Mouse (Mus musculus): ENCODE results near the gene Fat4. TPM values are rescaled to one million over a fixed set of nuclear protein-coding genes. Genes with fewer than 3 reads are reported as not detected.

The Fat4 gene
- total RNA-seq, 2 experiments from 2014 or later, result 13.0 to 13.2 TPM

- H3K4me3 ChIP-seq, result no peak overlapping the region
- H3K27ac ChIP-seq, result no peak overlapping the region
- intact Hi-C loops (cut with DNase I), result no loop called here
- no peak for TF ChIP-seq CTCF (IDR thresholded peaks at IDR 0.05)
- no peak for DNase-seq (ENCODE audit: extremely low spot score in 1 of 2, low spot score in 2 of 2)
Measured at GRCm38 (mm10) chr3:38939573-38939972, 52.8 kb downstream of the Fat4 start.

- no peak for TF ChIP-seq CTCF (IDR thresholded peaks at IDR 0.05)
- Histone ChIP-seq H3K27ac (no peak overlapping the region), H3K4me3 (no peak overlapping the region)
- DNase-seq (ENCODE audit: extremely low spot score in 1 of 2, low spot score in 2 of 2), result no peak
- intact Hi-C loops (cut with DNase I), result no loop called here
Measured at GRCm38 (mm10) chr3:38940327-38940726, 53.6 kb downstream of the Fat4 start.

GRCm38 (mm10) chr3:38945157-38945556 lies 58.4 kb downstream of the Fat4 start:
- H3K4me3 ChIP-seq, result no peak overlapping the region
- no peak overlapping the region for H3K27ac ChIP-seq
- TF ChIP-seq CTCF (IDR thresholded peaks at IDR 0.05), result no peak
- no peak for DNase-seq (ENCODE audit: extremely low spot score in 1 of 2, low spot score in 2 of 2)
- intact Hi-C loops (cut with DNase I), result no loop called here

GRCm38 (mm10) chr3:38947706-38948105 lies 61.0 kb downstream of the Fat4 start:
- Histone ChIP-seq H3K27ac (no peak overlapping the region), H3K4me3 (no peak overlapping the region)
- intact Hi-C loops (cut with DNase I), result no loop called here
- no peak for TF ChIP-seq CTCF (IDR thresholded peaks at IDR 0.05)
- no peak for DNase-seq (ENCODE audit: extremely low spot score in 1 of 2, low spot score in 2 of 2)

- no peak for DNase-seq (ENCODE audit: extremely low spot score in 1 of 2, low spot score in 2 of 2)
- TF ChIP-seq CTCF (IDR thresholded peaks at IDR 0.05), result no peak
- no peak overlapping the region for H3K4me3 ChIP-seq
- H3K27ac ChIP-seq, result no peak overlapping the region
- intact Hi-C loops (cut with DNase I), result no loop called here
Measured at GRCm38 (mm10) chr3:38952602-38953001, 65.9 kb downstream of the Fat4 start.

GRCm38 (mm10) chr3:38954196-38954595 lies 67.5 kb downstream of the Fat4 start:
- intact Hi-C loops (cut with DNase I), result no loop called here

GRCm38 (mm10) chr3:38956012-38956648 lies 69.4 kb downstream of the Fat4 start:
- Histone ChIP-seq H3K27ac (no peak overlapping the region), H3K4me3 (no peak overlapping the region)
- no peak for TF ChIP-seq CTCF (IDR thresholded peaks at IDR 0.05)
- no peak for DNase-seq (ENCODE audit: extremely low spot score in 1 of 2, low spot score in 2 of 2)
- intact Hi-C loops (cut with DNase I), result no loop called here

More at GRCm38 (mm10) chr3:38954196-38954595, 67.5 kb downstream of the Fat4 start:
- no peak overlapping the region for H3K4me3 ChIP-seq
- no peak for TF ChIP-seq CTCF (IDR thresholded peaks at IDR 0.05)
- DNase-seq (ENCODE audit: extremely low spot score in 1 of 2, low spot score in 2 of 2), result no peak
- no peak overlapping the region for H3K27ac ChIP-seq

GRCm38 (mm10) chr3:38957186-38957585 lies 70.4 kb downstream of the Fat4 start:
- no peak for TF ChIP-seq CTCF (IDR thresholded peaks at IDR 0.05)
- intact Hi-C loops (cut with DNase I), result no loop called here
- Histone ChIP-seq H3K27ac (no peak overlapping the region), H3K4me3 (no peak overlapping the region)
- DNase-seq (ENCODE audit: extremely low spot score in 1 of 2, low spot score in 2 of 2), result no peak

- intact Hi-C loops (cut with DNase I), result no loop called here
- Histone ChIP-seq H3K27ac (no peak overlapping the region), H3K4me3 (no peak overlapping the region)
- TF ChIP-seq CTCF (IDR thresholded peaks at IDR 0.05), result no peak
- no peak for DNase-seq (ENCODE audit: extremely low spot score in 1 of 2, low spot score in 2 of 2)
Measured at GRCm38 (mm10) chr3:38962328-38962727, 75.6 kb downstream of the Fat4 start.

- no peak overlapping the region for H3K4me3 ChIP-seq
- no peak overlapping the region for H3K27ac ChIP-seq
- DNase-seq (ENCODE audit: extremely low spot score in 1 of 2, low spot score in 2 of 2), result no peak
- TF ChIP-seq CTCF (IDR thresholded peaks at IDR 0.05), result no peak
- intact Hi-C loops (cut with DNase I), result no loop called here
Measured at GRCm38 (mm10) chr3:38967480-38967879, 80.7 kb downstream of the Fat4 start.

GRCm38 (mm10) chr3:38986379-38986778 lies 99.6 kb downstream of the Fat4 start:
- intact Hi-C loops (cut with DNase I), result loop anchor here (5.0 to 10.0 kb wide), 3 partner anchors 99 to 818 kb away; partner anchors contain the start of gene Fat4

GRCm38 (mm10) chr3:38989181-38989580 lies 102.4 kb downstream of the Fat4 start:
- no peak for TF ChIP-seq CTCF (IDR thresholded peaks at IDR 0.05)
- DNase-seq (ENCODE audit: extremely low spot score in 1 of 2, low spot score in 2 of 2), result no peak
- Histone ChIP-seq H3K4me3 (no peak overlapping the region), H3K27ac (0 out of 2 replicates have a peak overlapping the region, but pooled peaks have one; percentile 16)
- intact Hi-C loops (cut with DNase I), result loop anchor here (5.0 to 10.0 kb wide), 3 partner anchors 102 to 816 kb away; partner anchors contain the start of gene Fat4

More at GRCm38 (mm10) chr3:38986379-38986778, 99.6 kb downstream of the Fat4 start:
- no peak for TF ChIP-seq CTCF (IDR thresholded peaks at IDR 0.05)
- no peak overlapping the region for H3K4me3 ChIP-seq
- DNase-seq (ENCODE audit: extremely low spot score in 1 of 2, low spot score in 2 of 2), result no peak
- 0 out of 2 replicates have a peak overlapping the region, but pooled peaks have one; percentile 15 for H3K27ac ChIP-seq

GRCm38 (mm10) chr3:39000011-39000410 lies 113.3 kb downstream of the Fat4 start:
- no peak for TF ChIP-seq CTCF (IDR thresholded peaks at IDR 0.05)
- no peak overlapping the region for H3K4me3 ChIP-seq
- intact Hi-C loops (cut with DNase I), result no loop called here
- no peak overlapping the region for H3K27ac ChIP-seq
- DNase-seq (ENCODE audit: extremely low spot score in 1 of 2, low spot score in 2 of 2), result no peak

All from left cerebral cortex, adult 2 months (tissue).